Mouse (Mus musculus): ENCODE results near the gene Farp1.

Gene Farp1

GRCm38 (mm10) chr14:121264453-121264852 is 229.5 kb downstream of the Farp1 start:
- DNase-seq (ENCODE audit: low read depth): no peak

DNA sequence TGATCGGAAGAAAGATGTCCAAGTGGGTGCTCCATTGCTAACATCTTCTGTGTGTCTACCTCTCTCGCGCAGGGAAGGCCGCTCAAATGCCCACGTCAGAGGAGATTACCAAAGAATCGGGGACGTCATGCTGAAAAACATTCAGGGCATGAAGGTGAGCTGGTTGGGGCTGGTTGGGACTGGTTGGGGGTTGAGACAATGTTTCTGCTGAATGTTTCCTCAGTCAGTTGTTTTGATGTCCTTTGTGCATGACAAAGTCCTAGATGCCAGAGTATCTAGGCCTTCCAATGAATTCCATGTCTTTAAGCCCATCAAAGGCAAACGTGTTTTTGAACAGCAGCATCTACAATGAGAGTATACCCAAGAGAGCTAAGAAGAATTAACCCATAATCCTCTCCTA is 232.8 kb downstream of the Farp1 start:
- DNase-seq (ENCODE audit: low read depth): no peak

- DNase-seq (ENCODE audit: low read depth): no peak
These were observed 235.5 kb downstream of the Farp1 start for GRCm38 (mm10) chr14:121270490-121270889.

- no peak for DNase-seq (ENCODE audit: low read depth)
These were observed 240.0 kb downstream of the Farp1 start for GRCm38 (mm10) chr14:121274985-121275384.

GRCm38 (mm10) chr14:121276016-121276415 is 241.0 kb downstream of the Farp1 start:
- DNase-seq (ENCODE audit: low read depth): no peak

- DNase-seq (ENCODE audit: low read depth): peak; percentile 81
These were observed 244.1 kb downstream of the Farp1 start for GRCm38 (mm10) chr14:121279106-121279505.

DNA sequence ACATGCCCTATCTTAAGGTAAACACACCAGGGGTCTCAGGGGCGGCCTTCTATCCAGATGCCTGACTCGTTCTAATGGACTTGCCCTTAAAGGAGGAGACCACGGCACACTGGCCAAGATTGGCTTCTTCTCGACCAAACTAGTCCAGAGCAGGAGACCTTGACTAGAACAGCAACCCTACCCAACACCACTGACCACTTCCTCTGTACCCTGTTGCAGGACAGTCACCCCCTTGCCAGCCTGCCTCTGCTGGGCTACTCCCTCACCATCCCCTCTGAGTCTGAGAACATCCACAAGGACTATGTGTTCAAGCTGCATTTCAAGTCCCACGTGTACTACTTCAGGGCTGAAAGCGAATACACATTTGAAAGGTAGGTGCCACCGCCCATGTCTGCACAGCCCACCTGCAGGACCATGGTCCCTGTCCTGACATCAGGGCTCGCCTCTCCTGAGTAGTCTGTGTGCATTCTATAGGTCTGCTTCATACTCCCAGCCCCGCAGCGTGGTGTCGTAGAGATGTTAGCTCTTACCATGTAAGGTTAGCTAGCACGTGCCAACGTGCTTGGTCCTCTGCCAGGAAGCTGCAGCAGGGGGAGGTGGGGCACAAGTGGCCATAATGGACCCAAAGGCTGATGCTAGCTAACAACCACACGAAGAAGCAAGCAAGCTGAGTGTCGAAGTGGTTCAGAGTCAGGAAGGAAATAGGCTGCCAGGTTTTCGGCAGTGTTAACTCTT is 245.8 kb downstream of the Farp1 start:
- DNase-seq (ENCODE audit: low read depth): no peak

DNA sequence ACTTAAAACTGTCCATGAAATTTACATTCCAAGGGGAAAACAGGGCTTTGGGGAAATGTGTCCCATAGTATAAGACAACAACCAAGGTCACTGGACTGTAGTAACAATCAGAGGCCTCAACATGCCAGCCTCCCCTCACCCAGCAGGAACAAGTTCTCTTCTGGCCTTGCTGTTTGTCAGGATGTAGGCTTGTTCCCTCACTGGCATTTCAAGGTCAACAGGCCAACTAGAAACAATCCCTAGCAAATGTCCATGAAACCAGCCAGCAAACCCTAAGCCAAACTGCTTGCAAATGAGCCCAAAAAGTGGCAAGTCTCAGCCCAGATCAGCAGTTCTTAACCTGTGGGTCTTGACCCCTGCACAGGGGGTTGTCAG is 246.3 kb downstream of the Farp1 start:
- no peak for DNase-seq (ENCODE audit: low read depth)

GRCm38 (mm10) chr14:121285379-121286120 is 250.6 kb downstream of the Farp1 start:
- no peak for DNase-seq (ENCODE audit: low read depth)

DNA sequence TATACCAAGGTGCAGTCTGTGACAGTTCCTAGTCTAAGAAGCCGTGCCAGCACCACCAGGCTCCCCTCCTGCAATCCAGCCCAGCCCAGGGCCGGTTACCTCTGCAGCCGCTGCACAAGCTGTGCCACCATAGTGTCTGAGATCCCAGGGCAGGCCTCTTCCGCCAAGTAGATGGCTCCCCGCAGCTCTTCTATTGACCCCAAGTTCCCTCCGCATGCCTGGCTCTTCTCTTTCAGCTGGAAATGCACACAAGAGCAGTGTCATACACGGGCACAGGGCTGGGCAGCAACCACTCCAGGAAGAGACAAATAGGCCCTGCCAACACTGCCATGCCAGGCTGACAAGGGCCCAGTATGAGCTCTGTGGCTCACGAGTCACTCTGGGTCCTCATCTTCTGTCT is 256.9 kb downstream of the Farp1 start:
- DNase-seq (ENCODE audit: low read depth): no peak

DNA sequence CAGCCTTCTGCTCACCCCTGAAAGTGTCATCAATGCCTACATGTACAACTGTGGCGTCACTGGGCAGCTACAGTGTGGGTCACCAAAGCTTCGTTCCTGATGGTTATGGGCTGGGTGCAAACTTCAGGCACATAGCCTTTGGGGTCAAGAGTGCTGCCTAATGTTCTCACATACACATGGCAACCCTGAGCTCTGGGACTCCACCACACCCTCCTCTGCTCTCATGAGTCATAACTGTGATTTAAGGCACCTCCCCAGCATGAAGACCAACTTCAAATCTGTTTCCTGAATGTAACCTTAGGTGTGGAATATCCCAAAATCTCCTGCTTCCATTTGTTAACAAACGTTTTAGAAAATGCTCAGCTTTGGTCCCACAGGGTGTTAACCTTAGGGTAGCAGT is 257.4 kb downstream of the Farp1 start:
- no peak for DNase-seq (ENCODE audit: low read depth)

DNA sequence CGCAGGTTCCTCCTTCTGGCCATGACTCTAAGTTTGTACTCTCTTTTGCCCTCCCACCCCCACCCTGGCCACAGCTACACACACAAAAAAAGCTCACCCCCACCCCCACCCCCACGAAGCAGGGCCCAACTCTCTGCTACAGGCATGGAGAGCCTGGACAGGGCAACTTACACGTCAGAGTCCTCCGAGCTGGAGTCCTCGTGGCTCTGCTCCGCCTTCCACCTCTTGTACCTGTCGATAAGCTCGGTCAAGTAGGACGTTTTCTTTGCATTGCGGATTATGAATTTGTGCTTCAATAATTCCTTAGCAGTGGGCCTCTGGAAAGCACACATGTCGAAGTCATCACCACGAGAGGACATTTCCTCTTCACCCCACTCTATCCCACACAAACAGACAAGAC is 259.5 kb downstream of the Farp1 start:
- no peak for DNase-seq (ENCODE audit: low read depth)

DNA sequence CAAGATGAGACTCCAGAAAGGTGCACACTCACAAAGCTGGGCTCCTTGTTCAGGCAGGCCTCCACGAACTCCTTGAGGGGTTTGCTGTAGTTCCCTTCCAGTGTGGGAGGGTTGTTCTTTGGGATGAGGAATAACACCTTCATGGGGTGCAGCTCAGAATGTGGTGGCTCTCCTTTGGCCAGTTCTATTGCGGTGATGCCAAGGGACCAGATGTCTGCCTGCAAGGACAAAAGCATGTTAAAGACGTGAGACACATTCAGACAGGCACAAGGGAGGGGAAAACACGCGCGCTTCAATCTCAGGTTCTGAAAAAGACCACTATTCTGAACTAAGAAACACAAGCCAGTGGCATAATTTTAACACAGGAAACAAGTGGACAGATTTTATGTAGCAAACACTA is 262.1 kb downstream of the Farp1 start:
- no peak for DNase-seq (ENCODE audit: low read depth)

DNA sequence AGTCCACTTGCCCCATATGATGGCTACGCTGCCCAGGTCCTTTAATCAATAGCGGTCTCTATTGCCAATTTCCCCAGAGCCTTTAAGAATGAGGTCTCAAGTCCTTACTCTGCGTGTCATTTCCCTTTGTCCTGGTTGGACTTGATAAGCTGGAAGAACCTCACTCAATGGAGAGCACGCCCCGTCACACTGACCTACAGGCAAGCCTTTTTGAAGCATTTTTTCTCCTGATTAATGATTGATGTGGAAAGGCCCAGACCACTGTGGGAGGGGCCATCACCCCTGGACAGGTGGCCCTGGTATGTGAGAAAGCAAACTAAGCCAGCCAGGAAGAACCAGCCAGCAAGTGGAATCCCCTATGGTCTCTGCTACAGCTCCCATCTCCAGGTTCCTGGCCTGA is 263.5 kb downstream of the Farp1 start:
- DNase-seq (ENCODE audit: low read depth): no peak

DNA sequence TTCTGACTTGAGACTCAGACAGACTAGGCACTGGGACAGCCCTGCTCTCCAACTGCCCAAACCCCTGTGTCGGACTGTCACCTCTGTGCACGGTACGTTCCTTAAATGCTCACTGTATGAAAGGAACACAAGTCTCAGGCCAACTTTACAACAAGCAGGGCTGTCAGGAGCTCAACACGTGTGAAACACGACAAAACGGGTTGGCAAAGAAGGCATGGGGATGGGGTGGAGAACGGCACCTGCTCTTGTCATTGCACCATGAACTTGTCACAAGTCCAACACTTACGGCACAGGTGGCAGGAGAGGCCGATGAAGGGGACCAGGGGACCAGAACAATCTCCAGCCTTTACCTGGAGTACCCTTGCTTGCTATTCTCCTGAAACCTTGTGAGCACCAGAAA is 264.1 kb downstream of the Farp1 start:
- DNase-seq (ENCODE audit: low read depth): no peak

GRCm38 (mm10) chr14:121304523-121304922 is 269.5 kb downstream of the Farp1 start:
- DNase-seq (ENCODE audit: low read depth): no peak

DNA sequence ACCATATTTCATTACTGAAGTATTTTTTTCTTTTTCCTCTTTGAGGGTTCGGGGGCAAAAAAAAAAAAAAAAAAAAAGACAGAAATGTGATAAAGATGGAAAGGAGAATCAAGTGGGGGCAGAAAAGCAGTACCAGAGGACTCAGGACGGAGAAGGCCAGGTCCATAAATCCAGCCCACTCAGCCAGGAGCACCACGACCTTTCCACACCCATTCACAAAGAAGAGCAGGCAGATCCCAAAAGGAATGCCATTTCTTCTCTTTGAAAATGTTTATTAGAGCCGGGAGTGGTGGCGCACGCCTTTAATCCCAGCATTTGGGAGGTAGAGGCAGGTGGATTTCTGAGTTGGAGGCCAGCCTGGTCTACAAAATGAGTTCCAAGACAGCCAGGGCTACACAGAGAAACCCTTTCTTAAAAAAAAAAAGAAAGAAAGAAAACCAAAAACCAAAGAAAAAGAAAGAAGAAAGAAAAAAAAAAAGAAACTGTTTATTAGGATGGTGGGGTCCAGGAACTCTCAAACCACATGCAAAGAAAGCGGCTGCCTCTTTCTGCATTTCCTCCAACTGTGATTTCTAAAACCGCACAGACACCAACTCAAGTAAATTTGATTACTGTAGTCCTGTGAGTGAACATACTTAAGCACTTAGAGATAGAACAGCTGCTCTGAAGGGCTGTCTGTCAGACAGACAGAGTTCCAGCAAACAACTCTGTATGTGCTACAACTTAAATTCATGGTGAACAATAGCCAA is 270.5 kb downstream of the Farp1 start:
- no peak for DNase-seq (ENCODE audit: low read depth)

- DNase-seq (ENCODE audit: low read depth): no peak
These were observed 274.9 kb downstream of the Farp1 start for GRCm38 (mm10) chr14:121309909-121310308.

DNA sequence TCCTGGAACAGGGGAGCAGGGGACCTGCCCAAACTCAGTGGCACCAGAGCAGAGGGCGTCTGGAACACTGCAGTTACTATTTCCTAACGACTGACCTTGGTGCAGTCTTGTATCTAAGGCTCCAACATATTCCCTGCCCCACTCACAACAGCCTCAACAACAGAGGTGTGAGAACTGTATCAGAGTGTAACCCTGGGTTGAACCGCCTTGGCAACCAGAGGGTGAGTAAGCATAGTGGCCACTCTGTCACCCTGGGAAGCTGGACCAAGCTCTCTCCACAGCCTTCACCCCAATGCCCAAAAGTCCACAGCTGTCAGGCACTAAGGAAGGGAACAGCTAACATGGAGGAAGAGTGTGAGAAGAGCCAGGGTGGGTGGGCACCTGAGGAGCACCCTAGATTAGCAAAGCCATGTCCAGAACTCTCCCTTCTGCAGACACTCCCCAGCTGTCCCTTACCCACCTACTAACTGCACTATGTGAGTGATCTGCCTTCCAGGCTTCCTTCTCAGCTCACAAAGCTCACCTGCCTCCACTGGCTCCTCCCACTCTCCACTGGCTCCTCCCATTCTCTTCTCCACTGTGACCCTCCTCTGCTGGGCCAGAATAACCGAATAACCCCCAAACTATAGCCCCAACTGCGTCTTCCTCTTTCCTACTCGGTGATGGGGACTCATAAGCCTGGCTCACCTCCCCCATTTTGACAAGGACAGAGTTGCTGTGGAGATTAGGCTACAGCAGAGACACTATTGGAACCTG is 275.5 kb downstream of the Farp1 start:
- DNase-seq (ENCODE audit: low read depth): no peak

DNA sequence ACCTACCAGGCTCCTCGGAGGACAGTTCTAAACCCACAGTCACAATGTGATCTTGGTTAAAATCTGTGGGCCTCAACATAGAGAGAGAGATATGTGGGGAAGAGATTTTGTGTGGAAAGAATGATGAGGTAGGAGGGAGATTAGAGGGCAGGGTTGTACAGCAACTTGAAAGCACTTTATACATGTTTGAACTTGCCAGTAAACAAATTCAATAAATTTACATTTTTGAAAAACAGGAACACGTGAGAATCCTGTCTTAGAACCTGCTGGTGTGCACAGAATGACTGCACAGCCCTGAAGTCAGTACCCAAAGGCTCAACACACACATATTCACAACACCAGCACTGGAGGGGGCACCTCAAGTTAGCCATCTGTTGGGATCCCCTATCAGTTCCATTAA is 276.1 kb downstream of the Farp1 start:
- no peak for DNase-seq (ENCODE audit: low read depth)

DNA sequence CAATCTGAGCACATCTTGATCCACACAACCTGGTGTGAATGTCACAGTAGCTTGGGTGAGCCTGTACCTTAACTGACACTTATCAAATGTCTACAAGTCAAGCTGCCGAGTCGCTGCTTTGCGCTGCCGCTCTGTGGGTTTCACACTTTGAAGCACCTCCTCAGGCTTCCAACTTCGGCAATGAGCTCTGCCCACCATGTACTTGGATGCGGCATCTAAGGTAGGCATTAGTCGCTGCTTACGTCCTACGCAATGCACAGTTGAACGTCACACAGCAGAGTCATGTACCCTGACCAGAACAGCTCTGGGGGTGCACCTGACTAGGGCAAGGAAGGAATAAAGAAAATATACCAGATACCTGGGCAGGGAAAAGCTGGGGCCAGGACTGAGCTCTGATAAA is 278.3 kb downstream of the Farp1 start:
- no peak for DNase-seq (ENCODE audit: low read depth)

GRCm38 (mm10) chr14:121314934-121315333 is 279.9 kb downstream of the Farp1 start:
- DNase-seq (ENCODE audit: low read depth): peak; percentile 73

Measured in naive thymus-derived CD4-positive, alpha-beta T cell, adult 2 months (primary cell).